Mouse (Mus musculus): Measurements from ENCODE around the gene Atf6b.

GRCm38 (mm10) chr17:34690458-34690857, 43.5 kb downstream of the Atf6b start:
- TF ChIP-seq CTCF (IDR thresholded peaks at IDR 0.05; ENCODE audit: insufficient read depth, low read depth, low read length) (no peak), POLR2A (IDR thresholded peaks at IDR 0.05; ENCODE audit: insufficient read depth, low read depth, low read length) (no peak)

Data from olfactory bulb, adult 2 months (tissue).